Mouse (Mus musculus) telencephalon, adult 2 months (tissue): Measurements from ENCODE around the gene Sft2d1.
"Not testable (repeated sequence)": the region's sequence is repeated elsewhere in the genome, so short reads cannot be mapped to it uniquely, and the experiment has no call there.

Experiments
- DNase-seq: peaks from one replicate; pipeline ENCODE4 v3.0.0-alpha.2; 2011; ENCODE audit warnings: low read depth, low spot score

The Sft2d1 gene

GRCm38 (mm10) chr17:8302772-8303438 lies 8.0 kb upstream of the Sft2d1 start:
- DNase-seq: no peak

GRCm38 (mm10) chr17:8303671-8304070 lies 7.2 kb upstream of the Sft2d1 start:
- no peak for DNase-seq

DNA sequence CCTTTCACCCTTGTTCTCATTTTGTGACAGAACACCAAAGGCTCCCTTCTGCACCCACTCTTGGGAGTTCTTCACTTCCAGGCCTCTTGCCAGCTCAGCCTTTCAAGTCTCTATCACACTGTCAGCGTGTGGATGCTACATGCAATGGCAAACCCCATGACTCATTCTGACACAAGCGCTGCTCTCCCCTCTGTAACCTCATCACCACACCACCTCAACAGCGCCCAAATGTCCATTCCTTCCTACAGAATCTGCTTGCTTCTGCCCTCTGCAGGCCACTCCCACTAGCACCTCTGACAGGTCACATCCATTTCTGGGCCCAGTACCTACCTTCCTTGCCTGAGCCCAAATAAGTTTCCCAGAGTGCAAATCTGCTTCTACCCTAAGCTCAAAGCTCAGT lies 5.1 kb upstream of the Sft2d1 start:
- DNase-seq: no peak

DNA sequence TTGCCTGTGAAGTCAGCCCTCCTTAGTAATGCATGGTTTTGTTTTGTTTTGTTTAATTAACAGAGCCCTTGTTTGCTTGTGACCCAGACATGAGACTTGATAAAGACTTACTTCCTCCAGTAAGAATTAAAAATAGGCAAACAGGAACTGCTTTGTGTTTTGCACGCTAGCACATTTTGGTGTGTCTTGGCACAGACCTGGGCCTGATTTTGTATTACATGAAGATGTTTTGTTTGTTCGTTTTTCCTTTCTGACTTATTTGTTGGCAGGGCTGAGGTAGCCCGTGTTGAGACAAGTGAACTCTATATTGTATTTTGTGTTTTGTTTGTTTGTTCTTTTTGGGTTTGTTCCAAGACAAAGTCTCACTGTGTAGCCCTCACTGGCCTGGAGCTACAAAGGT lies 849 bp downstream of the Sft2d1 start:
- no peak for DNase-seq

GRCm38 (mm10) chr17:8313976-8314375 lies 3.1 kb downstream of the Sft2d1 start:
- DNase-seq: no peak

- DNase-seq: no peak
Measured at GRCm38 (mm10) chr17:8316251-8316650, 5.3 kb downstream of the Sft2d1 start.

GRCm38 (mm10) chr17:8326877-8327276 lies 16.0 kb downstream of the Sft2d1 start:
- DNase-seq: not testable (repeated sequence)

GRCm38 (mm10) chr17:8328511-8329174 lies 17.7 kb downstream of the Sft2d1 start:
- no peak for DNase-seq

DNA sequence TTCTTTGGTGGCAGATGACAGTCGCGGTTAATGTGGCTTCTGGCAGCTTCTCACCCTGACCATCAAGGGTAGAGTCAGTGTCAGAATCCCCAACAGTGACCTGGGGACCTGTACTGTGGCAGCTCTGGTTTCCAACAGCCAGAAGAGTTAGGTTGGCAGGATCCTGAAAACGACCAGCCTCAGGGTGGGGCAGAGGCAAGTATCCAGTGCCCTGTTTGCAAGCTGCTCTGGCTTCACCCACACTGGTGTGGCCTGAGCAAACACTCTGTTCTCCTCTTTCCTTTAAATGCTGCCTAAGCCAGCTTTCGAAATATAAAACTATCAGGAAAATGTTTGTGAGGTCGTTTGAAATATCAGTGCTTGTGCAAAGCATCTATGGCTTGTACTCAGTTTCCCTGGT lies 19.7 kb downstream of the Sft2d1 start:
- no peak for DNase-seq

DNA sequence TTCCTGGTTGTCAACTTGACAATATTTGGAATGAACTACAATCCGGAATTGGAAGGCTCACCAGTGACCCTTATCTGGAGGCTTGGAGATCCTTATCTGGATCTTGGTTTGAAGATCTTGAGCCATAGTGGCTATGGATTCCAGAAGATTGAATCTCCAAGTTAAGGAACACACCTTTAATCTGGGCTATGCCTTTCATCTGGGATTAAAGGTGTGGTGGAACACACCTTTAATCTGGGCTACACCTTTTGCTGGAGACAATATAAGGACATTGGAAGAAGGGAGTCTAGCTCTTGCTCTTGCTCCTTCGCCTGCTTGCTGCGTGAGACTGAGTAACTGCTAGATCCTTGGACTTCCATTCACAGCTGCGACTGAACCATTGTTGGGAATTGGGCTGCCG lies 26.3 kb downstream of the Sft2d1 start, which contains the start of gene Prr18:
Gene Prr18, plus strand, starts transcription at position 301 of the 400 bp plus-strand sequence.
- not testable (repeated sequence) for DNase-seq

- no peak for DNase-seq
Measured at GRCm38 (mm10) chr17:8339666-8340374, 28.9 kb downstream of the Sft2d1 start.

GRCm38 (mm10) chr17:8340407-8341359 lies 29.8 kb downstream of the Sft2d1 start:
- no peak for DNase-seq

DNA sequence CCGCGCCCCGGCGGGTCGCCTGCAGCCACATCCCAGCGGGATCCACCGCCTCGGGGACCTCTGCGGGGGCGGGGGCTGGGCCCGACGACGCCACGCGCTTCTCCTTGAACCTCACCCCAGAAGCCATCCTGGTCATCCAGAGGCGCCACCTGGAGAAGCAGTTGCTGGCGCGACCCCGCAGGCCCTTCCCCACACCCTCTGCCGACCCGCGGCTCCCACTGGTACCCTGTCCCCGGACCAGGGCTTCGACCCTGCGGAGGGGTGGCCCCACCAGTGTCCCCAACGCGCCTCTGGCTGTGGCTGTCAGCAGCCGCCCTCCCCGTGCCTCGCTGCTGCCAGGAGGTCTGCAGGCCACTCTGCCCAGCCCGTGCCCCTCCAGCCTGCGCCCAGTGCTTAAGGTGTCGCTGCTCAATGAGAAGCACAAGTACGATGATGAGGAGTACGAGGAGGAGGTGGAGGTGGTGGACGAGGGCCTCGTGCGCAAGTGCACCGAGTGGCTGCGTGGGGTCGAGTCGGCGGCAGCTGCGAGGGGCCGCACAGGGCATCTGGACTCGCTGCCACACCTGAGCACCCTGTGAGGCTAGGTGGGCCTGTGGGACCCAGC lies 30.6 kb downstream of the Sft2d1 start:
- DNase-seq: no peak

GRCm38 (mm10) chr17:8342706-8343105 lies 31.8 kb downstream of the Sft2d1 start:
- DNase-seq: no peak

GRCm38 (mm10) chr17:8343416-8343815 lies 32.5 kb downstream of the Sft2d1 start:
- DNase-seq: no peak

DNA sequence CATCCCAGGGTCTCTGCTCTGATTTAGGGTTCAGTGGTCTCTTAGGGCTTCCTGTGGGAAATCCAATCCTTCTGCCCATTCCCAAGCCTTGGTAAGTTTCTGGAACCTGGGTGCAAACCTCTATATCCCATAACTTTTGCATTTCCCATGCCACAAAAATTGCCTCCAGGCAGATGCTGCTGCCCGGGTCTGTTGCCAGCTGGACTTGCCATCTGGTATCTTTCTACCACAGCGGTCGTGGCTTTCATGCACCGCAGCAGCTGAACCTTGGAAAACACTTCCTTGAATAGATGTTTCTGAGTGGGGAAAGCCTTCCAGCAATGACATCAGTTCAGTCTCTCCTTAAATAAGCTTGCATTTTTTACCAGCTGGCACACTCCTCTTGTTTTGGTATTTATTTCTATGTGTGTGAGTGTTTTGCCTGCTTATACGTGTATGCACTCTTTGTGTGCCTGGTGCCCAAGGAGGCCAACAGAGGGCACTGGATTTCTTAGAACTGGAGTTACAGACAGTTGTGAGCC lies 36.9 kb downstream of the Sft2d1 start:
- DNase-seq: no peak

- DNase-seq: no peak
Measured at GRCm38 (mm10) chr17:8348941-8349340, 38.0 kb downstream of the Sft2d1 start.

- peak; percentile 79 for DNase-seq
Measured at GRCm38 (mm10) chr17:8351088-8351487, 40.2 kb downstream of the Sft2d1 start.

GRCm38 (mm10) chr17:8355692-8356091 lies 44.8 kb downstream of the Sft2d1 start, which contains the start of gene T2:
Gene T2 (plus strand): TSS chr17:8355992.
- DNase-seq: no peak

- no peak for DNase-seq
Measured at GRCm38 (mm10) chr17:8357498-8357897, 46.6 kb downstream of the Sft2d1 start.

DNA sequence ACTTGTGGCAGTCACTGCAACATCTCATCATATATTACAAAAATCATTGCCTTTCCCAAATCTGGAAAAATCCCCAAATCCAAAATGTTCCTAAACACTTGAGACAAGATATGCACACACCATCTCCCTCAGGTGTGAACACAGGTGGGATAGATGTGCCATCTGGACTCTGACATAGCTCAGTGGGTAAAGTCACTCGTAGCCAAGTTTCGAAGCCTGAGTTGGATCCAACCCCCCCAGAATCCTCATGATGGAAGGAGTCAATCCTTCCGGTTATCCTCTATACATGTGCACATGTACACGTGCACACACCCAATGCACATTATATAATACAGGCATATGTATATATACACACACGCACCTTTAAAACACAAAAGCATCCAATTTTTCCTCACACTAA lies 50.0 kb downstream of the Sft2d1 start:
- no peak for DNase-seq
